Mouse (Mus musculus) myocyte (in vitro differentiated cells): ENCODE measurements at regions not wholly inside any gene's neighbourhood (a gene's known extent, or its start where the extent isn't known, plus 50 kb on each side); places are given as distances from the start of the nearest gene placed in this dataset.

Experiments used
- CEBPB ChIP-seq: IDR thresholded peaks from 2 replicates; pipeline ENCODE4 v1.6.1; 2011; ENCODE audit warnings: mild to moderate bottlenecking, moderate library complexity; ENCODE audit not compliant: poor library complexity, insufficient read depth, severe bottlenecking
- E2F4 ChIP-seq: IDR thresholded peaks from one replicate; pipeline ENCODE4 v1.6.1; 2011; ENCODE audit warnings: mild to moderate bottlenecking, control low read depth, moderate library complexity; ENCODE audit not compliant: insufficient read depth
- MAX ChIP-seq: IDR thresholded peaks from one replicate; pipeline ENCODE4 v1.6.1; 2011; ENCODE audit warnings: low read depth, mild to moderate bottlenecking, control low read depth
- MYOD1 ChIP-seq, 3 experiments: IDR thresholded peaks; one replicate each; pipeline ENCODE4 v1.6.1; 2011; ENCODE audit warnings: control low read depth in 2 of 3, low read depth in 2 of 3, mild to moderate bottlenecking in 2 of 3, moderate library complexity in 1 of 3; ENCODE audit not compliant: insufficient read length in 2 of 3, control insufficient read depth in 1 of 3
- MYOG ChIP-seq, 3 experiments: IDR thresholded peaks; one replicate each; pipeline ENCODE4 v1.6.1; 2011; ENCODE audit warnings: control low read depth in 2 of 3, low read depth in 2 of 3, mild to moderate bottlenecking in 2 of 3; ENCODE audit not compliant: insufficient read length in 2 of 3, control insufficient read depth in 1 of 3, insufficient read depth in 1 of 3
- POLR2A ChIP-seq: IDR thresholded peaks from one replicate; pipeline ENCODE4 v1.6.1; 2011; ENCODE audit warnings: low read depth, mild to moderate bottlenecking, control low read depth, moderate library complexity; ENCODE audit not compliant: insufficient read length
- POLR2AphosphoS2 ChIP-seq: IDR thresholded peaks from one replicate; pipeline ENCODE4 v1.6.1; 2011; ENCODE audit warnings: low read depth, control low read depth; ENCODE audit not compliant: insufficient read length
- REST ChIP-seq: IDR thresholded peaks from one replicate; pipeline ENCODE4 v1.6.1; 2011; ENCODE audit warnings: mild to moderate bottlenecking, control low read depth, moderate library complexity; ENCODE audit not compliant: insufficient read depth, insufficient read length
- SRF ChIP-seq: IDR thresholded peaks from one replicate; pipeline ENCODE4 v1.6.1; 2011; ENCODE audit warnings: low read depth; ENCODE audit not compliant: control insufficient read depth, insufficient read length
- TCF12 ChIP-seq: IDR thresholded peaks from one replicate; pipeline ENCODE4 v1.6.1; 2011; ENCODE audit warnings: mild to moderate bottlenecking, control low read depth; ENCODE audit not compliant: poor library complexity, insufficient read depth, severe bottlenecking
- TCF3 ChIP-seq: IDR thresholded peaks from one replicate; pipeline ENCODE4 v1.6.1; 2011; ENCODE audit warnings: low read depth, control low read depth; ENCODE audit not compliant: insufficient read length
- USF1 ChIP-seq: IDR thresholded peaks from one replicate; pipeline ENCODE4 v1.6.1; 2011; ENCODE audit warnings: low read depth, mild to moderate bottlenecking, control low read depth, moderate library complexity

DNA sequence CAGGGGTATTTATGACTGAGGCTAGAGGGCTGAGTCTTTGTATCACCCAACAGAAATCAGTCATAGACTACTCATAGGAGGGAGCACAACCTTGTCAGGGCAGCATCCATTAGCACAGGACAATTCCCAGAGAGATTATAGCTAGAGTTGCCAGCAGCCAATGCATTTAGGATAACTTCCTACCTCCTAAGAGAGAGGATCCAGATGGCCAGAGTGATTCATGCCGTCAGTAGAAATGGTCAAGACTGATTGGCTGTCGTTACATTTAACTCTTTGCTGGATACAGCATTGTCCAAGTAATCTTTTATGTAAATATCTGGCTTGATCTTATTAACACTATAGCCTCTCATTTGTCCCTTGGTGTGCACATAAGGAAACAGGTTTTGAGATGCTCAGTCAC is 740.9 kb upstream of the Jmjd1c start:
- TF ChIP-seq POLR2A = no peak
- TF ChIP-seq MAX = no peak
- TF ChIP-seq MYOD1 (IDR thresholded peaks at IDR 0.05; ENCODE audit: control insufficient read depth in 1 of 3, insufficient read length in 2 of 3, low read depth in 2 of 3) = no peak
- no peak for TF ChIP-seq SRF
- TF ChIP-seq TCF3 = no peak
- TF ChIP-seq POLR2AphosphoS2 = no peak
- no peak for TF ChIP-seq MYOG (IDR thresholded peaks at IDR 0.05; ENCODE audit: control insufficient read depth in 1 of 3, insufficient read depth in 1 of 3, insufficient read length in 2 of 3, low read depth in 2 of 3)
- TF ChIP-seq TCF12 = no peak
- TF ChIP-seq CEBPB = no peak
- TF ChIP-seq USF1 = no peak
- no peak for TF ChIP-seq E2F4
- no peak for TF ChIP-seq REST
